Mouse (Mus musculus): ENCODE measurements at regions not wholly inside any gene's neighbourhood (a gene's known extent, or its start where the extent isn't known, plus 50 kb on each side); places are given as distances from the start of the nearest gene placed in this dataset.

DNA sequence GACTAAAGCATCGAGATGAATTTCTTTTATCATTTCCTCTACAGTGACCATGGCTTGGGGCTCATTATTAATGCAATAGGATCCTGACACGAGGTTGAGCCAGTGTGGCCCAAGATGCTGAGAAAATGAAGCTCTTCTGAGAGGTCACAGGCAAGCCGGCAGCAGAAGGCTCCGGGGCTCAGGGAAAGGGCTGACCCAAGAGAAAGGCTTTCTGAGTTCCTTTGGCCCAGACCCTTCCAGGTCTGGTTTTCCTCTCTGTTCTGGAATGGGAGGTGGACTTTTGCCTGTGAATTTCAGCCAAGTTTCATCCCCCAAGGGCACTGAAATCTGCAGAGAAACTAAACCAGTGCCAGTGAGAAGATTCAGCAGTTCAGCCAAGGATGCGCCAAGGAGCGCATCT is 145.7 kb upstream of the Slc38a2 start:
- TF ChIP-seq RAD21 (IDR thresholded peaks at IDR 0.05; ENCODE audit: low read depth, low read length) (no peak), MAFK (IDR thresholded peaks at IDR 0.05; ENCODE audit: insufficient replicate concordance, low read length) (no peak), POLR2AphosphoS2 (IDR thresholded peaks at IDR 0.05; ENCODE audit: low read depth, low read length) (no peak), SIN3A (IDR thresholded peaks at IDR 0.05; ENCODE audit: low read length) (no peak), NELFE (IDR thresholded peaks at IDR 0.05; ENCODE audit: low read depth, low read length) (no peak), ELF1 (IDR thresholded peaks at IDR 0.05; ENCODE audit: low read depth, low read length) (no peak), CHD2 (IDR thresholded peaks at IDR 0.05; ENCODE audit: low read length) (no peak), EP300 (IDR thresholded peaks at IDR 0.05; ENCODE audit: low read length) (no peak), IRF4 (IDR thresholded peaks at IDR 0.05; ENCODE audit: low read depth, low read length) (no peak)
- in situ Hi-C loops (cut with MboI; ENCODE audit: low pct_ligation_motif_present, low pct_unique_long_range_greater_than_20kb, low sequenced_read_pairs) = no loop called here

DNA sequence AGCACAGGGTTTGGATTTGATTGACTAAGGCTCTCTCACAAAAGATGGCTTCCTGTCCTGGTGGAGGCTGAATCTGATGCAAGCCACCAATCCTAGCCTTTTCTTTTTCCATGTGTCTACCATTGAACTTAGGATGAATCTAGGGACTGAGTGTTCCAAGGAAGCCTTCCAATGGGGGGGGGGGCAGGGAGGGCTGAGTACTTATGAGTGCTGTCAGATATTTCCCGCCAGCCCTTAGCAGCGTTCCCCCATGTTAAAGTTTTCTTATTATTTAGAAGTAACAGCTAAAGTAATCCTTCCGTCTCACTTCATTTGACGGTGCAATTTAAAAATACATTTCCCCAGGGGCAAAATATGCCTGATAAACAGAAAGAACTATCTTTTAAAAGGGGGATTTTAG is 144.8 kb upstream of the Slc38a2 start:
- Histone ChIP-seq H3K4me3 (replicated peaks in 1 of 3; ENCODE audit: low read depth in 2 of 3, low read length in 2 of 3, poor library complexity in 1 of 3) (no peak overlapping the region), H3K36me3 (replicated peaks in 1 of 2; ENCODE audit: control insufficient read depth in 1 of 2, insufficient read depth in 1 of 2, low read length in 1 of 2) (no peaks in the 10 kb centered on the region), H3K27ac (ENCODE audit: insufficient read depth, low read depth) (no peak overlapping the region), H3K4me1 (ENCODE audit: control insufficient read depth in 1 of 2, insufficient read depth in 2 of 2) (no peaks in the 10 kb centered on the region), H3K9me3 (replicated peaks; ENCODE audit: low read length) (no peaks in the 10 kb centered on the region), H3K9ac (ENCODE audit: insufficient read depth, low read depth) (no peak overlapping the region), H3K4me2 (ENCODE audit: insufficient read depth, low read depth, poor library complexity, severe bottlenecking) (no peak overlapping the region), H3K79me2 (replicated peaks; ENCODE audit: control insufficient read depth, extremely low read depth, insufficient read depth, poor library complexity, severe bottlenecking) (no peaks in the 10 kb centered on the region), H3K27me3 (replicated peaks) (no peaks in the 10 kb centered on the region)
- in situ Hi-C loops (cut with MboI; ENCODE audit: low pct_ligation_motif_present, low pct_unique_long_range_greater_than_20kb, low sequenced_read_pairs) = no loop called here
- no peak for DNase-seq (ENCODE audit: extremely low read depth)
- dilution Hi-C loops (cut with MboI; ENCODE audit: extremely low pct_ligation_motif_present, extremely low pct_unique_long_range_greater_than_20kb, low sequenced_read_pairs) = no loop called here
- TF ChIP-seq CHD1 (IDR thresholded peaks at IDR 0.05; ENCODE audit: low read depth, low read length) (no peak), E2F4 (IDR thresholded peaks at IDR 0.05; ENCODE audit: insufficient replicate concordance, low read depth, low read length) (no peak), UBTF (IDR thresholded peaks at IDR 0.05; ENCODE audit: low read depth, low read length) (no peak), PAX5 (IDR thresholded peaks at IDR 0.05; ENCODE audit: low read length) (no peak), JUN (IDR thresholded peaks at IDR 0.05; ENCODE audit: insufficient read depth, low read depth, low read length) (no peak), ZKSCAN1 (IDR thresholded peaks at IDR 0.05; ENCODE audit: borderline replicate concordance, low read depth, low read length) (no peak), TBP (conservative IDR thresholded peaks at IDR 0.05; ENCODE audit: low read depth, low read length) (no peak), MXI1 (IDR thresholded peaks at IDR 0.05; ENCODE audit: low read depth, low read length) (no peak), RAD21 (IDR thresholded peaks at IDR 0.05; ENCODE audit: low read depth, low read length) (no peak), MAX (IDR thresholded peaks at IDR 0.05; ENCODE audit: low read length) (no peak), ZMIZ1 (IDR thresholded peaks at IDR 0.05; ENCODE audit: low read depth, low read length) (no peak), MEF2A (IDR thresholded peaks at IDR 0.05; ENCODE audit: borderline replicate concordance, low read depth, low read length) (no peak), ELF1 (IDR thresholded peaks at IDR 0.05; ENCODE audit: low read depth, low read length) (no peak)

More for the DNA sequence above, 145.7 kb upstream of the Slc38a2 start:
- Histone ChIP-seq H3K9me3 (replicated peaks; ENCODE audit: low read length) (no peaks in the 10 kb centered on the region), H3K36me3 (replicated peaks in 1 of 2; ENCODE audit: control insufficient read depth in 1 of 2, insufficient read depth in 1 of 2, low read length in 1 of 2) (no peaks in the 10 kb centered on the region), H3K4me2 (ENCODE audit: insufficient read depth, low read depth, poor library complexity, severe bottlenecking) (no peak overlapping the region), H3K27me3 (replicated peaks) (no peaks in the 10 kb centered on the region), H3K4me3 (replicated peaks in 1 of 3; ENCODE audit: low read depth in 2 of 3, low read length in 2 of 3, poor library complexity in 1 of 3) (no peak overlapping the region), H3K79me2 (replicated peaks; ENCODE audit: control insufficient read depth, extremely low read depth, insufficient read depth, poor library complexity, severe bottlenecking) (no peaks in the 10 kb centered on the region), H3K9ac (ENCODE audit: insufficient read depth, low read depth) (no peak overlapping the region), H3K4me1 (ENCODE audit: control insufficient read depth in 1 of 2, insufficient read depth in 2 of 2) (no peaks in the 10 kb centered on the region), H3K27ac (ENCODE audit: insufficient read depth, low read depth) (no peak overlapping the region)
- dilution Hi-C loops (cut with MboI; ENCODE audit: extremely low pct_ligation_motif_present, extremely low pct_unique_long_range_greater_than_20kb, low sequenced_read_pairs) = no loop called here
- no peak for DNase-seq (ENCODE audit: extremely low read depth)
